Mouse (Mus musculus) neural tube, embryonic 11.5 days (tissue): ENCODE data around the gene Gm49510. TPM values are rescaled to one million over a fixed set of nuclear protein-coding genes. Genes with fewer than 3 reads are reported as not detected.

Experiments
- ATAC-seq: fragments of 200-750 bp; cut with Nextera tagmentation; 2 replicates; pipeline ENCODE4 v1.8.0; 2017; ENCODE audit warnings: moderate number of reproducible peaks, mild to moderate bottlenecking, moderate TSS enrichment, moderate library complexity; ENCODE audit not compliant: insufficient read depth, low FRiP score, low TSS enrichment
- DNase-seq: peaks from one replicate; pipeline ENCODE4 v3.0.0-alpha.2; 2015; ENCODE audit warnings: low spot score
- H3K27ac ChIP-seq: fragments of 300-500 bp; sonication (generic); 2 replicates; pipeline ENCODE4 v1.5.1; 2014; ENCODE audit warnings: low read depth, mild to moderate bottlenecking, low read length
- H3K27me3 ChIP-seq: fragments of 300-500 bp; sonication (generic); 2 replicates; pipeline ENCODE4 v1.6.1; 2014; ENCODE audit warnings: mild to moderate bottlenecking, low read length, mixed read lengths; ENCODE audit not compliant: control insufficient read depth, insufficient read depth
- H3K36me3 ChIP-seq: fragments of 300-500 bp; sonication (generic); 2 replicates; pipeline ENCODE4 v1.6.1; 2014; ENCODE audit warnings: mild to moderate bottlenecking, low read length, moderate library complexity, mixed read lengths; ENCODE audit not compliant: control insufficient read depth, insufficient read depth
- H3K4me1 ChIP-seq: fragments of 300-500 bp; sonication (generic); 2 replicates; pipeline ENCODE4 v1.6.1; 2014; ENCODE audit warnings: low read length, mixed read lengths; ENCODE audit not compliant: control insufficient read depth, insufficient read depth
- H3K4me2 ChIP-seq: fragments of 300-500 bp; sonication (generic); 2 replicates; pipeline ENCODE4 v1.6.1; 2014; ENCODE audit warnings: low read depth, mild to moderate bottlenecking, moderate library complexity
- H3K4me3 ChIP-seq: fragments of 300-500 bp; sonication (generic); 2 replicates; pipeline ENCODE4 v1.5.1; 2014; ENCODE audit warnings: low read depth, low read length
- H3K9ac ChIP-seq: fragments of 300-500 bp; sonication (generic); 2 replicates; pipeline ENCODE4 v1.6.1; 2014; ENCODE audit warnings: mild to moderate bottlenecking, low read length
- H3K9me3 ChIP-seq: fragments of 300-500 bp; sonication (generic); 2 replicates; pipeline ENCODE4 v1.6.1; 2016; ENCODE audit warnings: low read length; ENCODE audit not compliant: control insufficient read depth
- WGBS: fragments of 180-500 bp; shearing (Covaris S2); extraction: QIAGEN DNeasy Blood & Tissue Kit; methylation state at CpG from one replicate; pipeline ENCODE4 v1.1.7; 2014; 5-methylcytosine and 5-hydroxymethylcytosine counted together
- polyA plus RNA-seq: library from polyadenylated mRNA; unstranded; fragments of >200 nt; fragmentation: Nextera tagmentation; extraction: Ambion mirVana; gene quantifications from 2 replicates; pipeline ENCODE4 v1.2.1, GENCODE M21; 2014

Gene Gm49510
- polyA plus RNA-seq, 1 experiment from 2014 or later, result 0.27 TPM

- WGBS, result 36% methylated on average over 8 of the region's 8 CpGs
- Histone ChIP-seq H3K9me3 (no peaks in the 10 kb centered on the region), H3K27me3 (no peaks in the 10 kb centered on the region), H3K36me3 (no peaks in the 10 kb centered on the region; the same call in 1 of the 2 replicates), H3K4me3 (peak overlapping the region; percentile 54), H3K4me2 (peak overlapping the region; percentile 91), H3K9ac (no peak overlapping the region; the same call in 1 of the 2 replicates), H3K4me1 (peaks cover 9% of the 10 kb centered on the region), H3K27ac (no peak overlapping the region)
- DNase-seq (no peak), ATAC-seq (no peak)
Observed at GRCm38 (mm10) chr15:78901422-78901789, 1.9 kb downstream of the Gm49510 start.

- WGBS, result 10% methylated on average over 2 of the region's 2 CpGs
- H3K27ac ChIP-seq, result no peak overlapping the region
- H3K9me3 ChIP-seq, result no peaks in the 10 kb centered on the region
- H3K27me3 ChIP-seq, result no peaks in the 10 kb centered on the region
- ATAC-seq (0 out of 2 replicates have a peak, but pooled peaks have one; percentile 13), DNase-seq (peak; percentile 80)
- no peak overlapping the region for H3K4me3 ChIP-seq
- H3K4me2 ChIP-seq, result no peak overlapping the region
- no peak overlapping the region for H3K9ac ChIP-seq
- peaks cover 9% of the 10 kb centered on the region for H3K4me1 ChIP-seq
- H3K36me3 ChIP-seq, result no peaks in the 10 kb centered on the region; the same call in 1 of the 2 replicates
Observed at GRCm38 (mm10) chr15:78903243-78903642, 3.8 kb downstream of the Gm49510 start.

- ATAC-seq, result no peak
- no peaks in the 10 kb centered on the region for H3K9me3 ChIP-seq
- H3K4me2 ChIP-seq, result no peak overlapping the region
- no peak for DNase-seq
- WGBS, result 86% methylated on average over 7 of the region's 7 CpGs
- H3K9ac ChIP-seq, result no peak overlapping the region
- no peak overlapping the region for H3K4me3 ChIP-seq
- no peaks in the 10 kb centered on the region for H3K4me1 ChIP-seq
- no peaks in the 10 kb centered on the region; the same call in 1 of the 2 replicates for H3K36me3 ChIP-seq
- H3K27ac ChIP-seq, result no peak overlapping the region
- no peaks in the 10 kb centered on the region for H3K27me3 ChIP-seq
Observed at GRCm38 (mm10) chr15:78908399-78908798, 8.9 kb downstream of the Gm49510 start.

DNA sequence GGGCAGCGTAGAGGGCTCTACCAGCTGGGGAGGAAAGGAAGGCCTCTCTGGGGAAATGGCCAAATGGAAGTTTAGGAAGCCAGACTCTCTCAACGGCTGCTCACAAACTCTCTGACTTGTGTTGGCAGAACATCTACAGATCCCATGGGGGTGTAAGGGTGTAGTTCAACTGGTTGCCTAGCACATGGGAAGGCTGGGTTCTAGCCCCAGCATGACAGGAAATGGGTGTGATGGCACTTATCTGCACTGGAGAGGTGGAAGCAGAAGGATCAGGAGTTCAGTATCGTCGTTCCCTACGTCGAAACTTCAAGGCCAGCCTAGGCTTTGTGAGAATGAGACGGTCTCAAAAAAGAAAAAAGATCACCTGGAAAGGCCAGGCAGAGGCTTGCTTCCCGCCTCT is 9.5 kb downstream of the Gm49510 start:
- H3K4me1 ChIP-seq, result no peaks in the 10 kb centered on the region

GRCm38 (mm10) chr15:78912040-78912439 is 12.6 kb downstream of the Gm49510 start:
- DNase-seq (peak; percentile 52), ATAC-seq (no peak)
- Histone ChIP-seq H3K4me2 (no peak overlapping the region), H3K9me3 (no peaks in the 10 kb centered on the region), H3K4me1 (peaks cover 20% of the 10 kb centered on the region), H3K4me3 (no peak overlapping the region), H3K9ac (no peak overlapping the region), H3K27ac (no peak overlapping the region), H3K27me3 (no peaks in the 10 kb centered on the region), H3K36me3 (no peaks in the 10 kb centered on the region)
- 34% methylated on average over 9 of the region's 9 CpGs for WGBS

More for the DNA sequence above, 9.5 kb downstream of the Gm49510 start:
- Histone ChIP-seq H3K27ac (no peak overlapping the region), H3K4me2 (no peak overlapping the region), H3K4me3 (no peak overlapping the region), H3K9ac (no peak overlapping the region), H3K36me3 (no peaks in the 10 kb centered on the region; the same call in 1 of the 2 replicates), H3K9me3 (no peaks in the 10 kb centered on the region), H3K27me3 (no peaks in the 10 kb centered on the region)
- WGBS, result 92% methylated on average over 8 of the region's 8 CpGs
- ATAC-seq (no peak), DNase-seq (no peak)

GRCm38 (mm10) chr15:78913632-78914090 is 14.2 kb downstream of the Gm49510 start, which contains the start of gene Pdxp:
TSS of gene Pdxp (plus strand) at chr15:78913919.
- H3K9me3 ChIP-seq, result no peaks in the 10 kb centered on the region
- WGBS, result under 1% methylated on average over 51 of the region's 51 CpGs
- ATAC-seq, result peak; percentile 92

GRCm38 (mm10) chr15:78914091-78914822 is 14.8 kb downstream of the Gm49510 start:
- Histone ChIP-seq H3K4me2 (peak overlapping the region; percentile 97), H3K36me3 (peaks cover 6% of the 10 kb centered on the region), H3K4me3 (peak overlapping the region; percentile 75), H3K9me3 (no peaks in the 10 kb centered on the region), H3K4me1 (peaks cover 20% of the 10 kb centered on the region), H3K27me3 (no peaks in the 10 kb centered on the region), H3K9ac (peak overlapping the region; percentile 85), H3K27ac (peak overlapping the region; percentile 91)
- WGBS, result 0% methylated on average over 75 of the region's 87 CpGs
- ATAC-seq (peak; percentile 64), DNase-seq (no peak)

More at GRCm38 (mm10) chr15:78913632-78914090, 14.2 kb downstream of the Gm49510 start, which contains the start of gene Pdxp:
- peak; percentile 98 for DNase-seq
- H3K4me1 ChIP-seq, result peaks cover 20% of the 10 kb centered on the region
- no peaks in the 10 kb centered on the region for H3K27me3 ChIP-seq
- peaks cover 6% of the 10 kb centered on the region for H3K36me3 ChIP-seq
- peak within 1 kb of the TSS; percentile 91 for H3K27ac ChIP-seq
- peak within 1 kb of the TSS; percentile 85 for H3K9ac ChIP-seq
- H3K4me2 ChIP-seq, result peak within 1 kb of the TSS; percentile 97
- H3K4me3 ChIP-seq, result peak within 1 kb of the TSS; percentile 75

DNA sequence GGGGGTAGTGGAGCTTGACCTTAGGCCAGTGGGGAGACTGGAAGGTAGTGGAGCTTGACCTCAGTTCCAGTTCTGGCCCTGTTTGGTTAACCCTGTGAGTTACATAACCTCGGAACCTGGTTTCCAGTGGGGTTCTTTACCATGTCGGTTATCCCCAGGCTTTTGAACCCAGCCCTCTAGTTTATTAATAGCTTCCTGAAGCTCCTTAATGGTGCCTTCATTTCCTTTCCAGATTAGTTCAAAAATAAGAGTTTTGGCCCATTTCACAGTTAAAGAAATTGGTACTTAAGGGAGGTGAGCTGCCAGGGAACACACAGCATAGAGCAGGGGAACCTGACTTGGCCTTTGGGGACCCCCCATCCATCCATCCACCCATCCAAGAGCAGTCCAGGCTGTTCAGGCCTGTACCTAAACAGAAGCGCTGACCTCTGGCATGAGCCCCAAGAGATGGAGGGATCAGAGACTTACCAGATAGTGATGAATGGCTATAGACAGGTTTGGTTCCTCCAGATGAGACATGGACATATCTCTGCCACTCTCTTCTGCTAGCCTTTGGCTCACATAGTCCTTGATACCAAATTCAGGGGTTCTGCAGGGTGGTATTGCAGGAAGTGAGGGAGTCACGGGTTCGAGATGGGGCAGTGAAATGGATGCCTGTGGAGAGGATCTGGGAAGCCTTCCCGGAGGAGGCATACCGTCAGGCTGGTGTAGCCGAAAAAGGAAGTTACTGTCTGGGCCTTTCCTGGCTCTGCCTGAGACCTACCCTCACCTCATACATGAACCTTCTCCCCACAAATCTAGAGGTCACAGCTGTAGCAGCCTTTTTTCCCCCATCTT is 15.6 kb downstream of the Gm49510 start:
- Histone ChIP-seq H3K9ac (peak overlapping the region; percentile 85), H3K9me3 (no peaks in the 10 kb centered on the region), H3K4me1 (peaks cover 20% of the 10 kb centered on the region), H3K36me3 (peaks cover 6% of the 10 kb centered on the region), H3K4me2 (peak overlapping the region; percentile 97), H3K27me3 (no peaks in the 10 kb centered on the region), H3K4me3 (peak overlapping the region; percentile 75), H3K27ac (no peak overlapping the region)
- no peak for ATAC-seq
- 52% methylated on average over 8 of the region's 8 CpGs for WGBS
- no peak for DNase-seq
